Comparison of ENCODE assay signal across 8 mouse cellular contexts in the genomic region with DNA sequence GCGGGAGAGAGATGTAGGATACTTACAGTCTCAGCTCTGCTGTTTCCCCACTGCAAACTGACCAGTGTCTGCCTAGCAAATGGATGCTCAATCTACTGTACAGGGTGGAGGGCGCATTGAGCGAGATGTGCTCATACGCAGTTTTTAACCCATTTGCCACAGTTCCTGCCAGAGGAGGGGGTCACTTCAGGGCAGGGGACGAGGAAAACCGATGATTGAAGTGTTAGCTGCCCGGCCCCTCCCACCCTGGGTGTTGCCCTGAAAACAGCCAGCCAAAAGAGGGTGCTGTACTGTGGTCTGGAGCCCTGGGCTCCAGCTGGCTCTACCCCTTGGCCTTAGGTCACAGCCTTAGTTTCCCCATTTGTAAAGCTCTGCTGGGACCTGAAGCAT. TPM values are rescaled to one million over a fixed set of nuclear protein-coding genes. Genes with fewer than 3 reads are reported as not detected.
DNase-seq lines count a peak whose midpoint lies in the region; ATAC-seq and TF ChIP-seq lines count a peak whose summit lies in the region.

No protein-coding gene starts in this region.

- peak overlapping the region; percentile 64; the same call in 1 of the 2 replicates for H3K4me3 ChIP-seq in forebrain, embryonic 12.5 days (replicated peaks)
- H3K4me3 ChIP-seq in forebrain, embryonic 15.5 days: no peak overlapping the region; the same call in 1 of the 2 replicates
- H3K4me3 ChIP-seq in E14TG2a.4 (replicated peaks; ENCODE audit: low read length): peak overlapping the region; percentile 96
- peak overlapping the region; percentile 69 for H3K4me3 ChIP-seq in heart, postnatal 0 days (ENCODE audit: low read depth, low read length)
- H3K4me3 ChIP-seq in lung, embryonic 15.5 days: peak overlapping the region; percentile 82
- H3K4me3 ChIP-seq in thymus, adult 2 months (ENCODE audit: control insufficient read depth, insufficient read depth, low read length): no peak overlapping the region

- peak overlapping the region; percentile 54 for H3K27ac ChIP-seq in forebrain, embryonic 12.5 days
- H3K27ac ChIP-seq in forebrain, embryonic 15.5 days (replicated peaks): no peak overlapping the region; the same call in 1 of the 2 replicates
- peak overlapping the region; percentile 96 for H3K27ac ChIP-seq in heart, postnatal 0 days (ENCODE audit: low read depth)
- peak overlapping the region; percentile 99 for H3K27ac ChIP-seq in lung, embryonic 15.5 days
- no peak overlapping the region for H3K27ac ChIP-seq in thymus, adult 2 months (ENCODE audit: control insufficient read depth, insufficient read depth, low read length)

- H3K9ac ChIP-seq in forebrain, embryonic 12.5 days: peak overlapping the region; percentile 78; the same call in 1 of the 2 replicates
- no peak overlapping the region for H3K9ac ChIP-seq in forebrain, embryonic 15.5 days (replicated peaks)
- peak overlapping the region; percentile 18; the same call in 1 of the 2 replicates for H3K9ac ChIP-seq in heart, postnatal 0 days (replicated peaks; ENCODE audit: low read depth, low read length)
- peak overlapping the region; percentile 80 for H3K9ac ChIP-seq in lung, embryonic 15.5 days

- no peaks in the 10 kb centered on the region for H3K9me3 ChIP-seq in forebrain, embryonic 12.5 days
- H3K9me3 ChIP-seq in forebrain, embryonic 15.5 days: no peaks in the 10 kb centered on the region
- no peaks in the 10 kb centered on the region for H3K9me3 ChIP-seq in E14TG2a.4 (ENCODE audit: low read length)
- no peaks in the 10 kb centered on the region for H3K9me3 ChIP-seq in heart, postnatal 0 days (replicated peaks; ENCODE audit: control insufficient read depth, low read length)
- no peaks in the 10 kb centered on the region for H3K9me3 ChIP-seq in lung, embryonic 15.5 days

- no peak for ATAC-seq in forebrain, embryonic 12.5 days (ENCODE audit: low FRiP score)
- ATAC-seq in forebrain, embryonic 15.5 days (replicated peaks): no peak
- ATAC-seq in heart, postnatal 0 days (ENCODE audit: insufficient read depth, low read depth): no peak
- peak; percentile 6 for ATAC-seq in lung, embryonic 15.5 days (ENCODE audit: borderline replicate concordance, extremely low read depth, low FRiP score, low TSS enrichment)

- peaks cover 10% of the 10 kb centered on the region for H3K36me3 ChIP-seq in forebrain, embryonic 12.5 days (replicated peaks)
- peaks cover 10% of the 10 kb centered on the region for H3K36me3 ChIP-seq in forebrain, embryonic 15.5 days
- peaks cover 19% of the 10 kb centered on the region for H3K36me3 ChIP-seq in E14TG2a.4 (ENCODE audit: insufficient read depth, low read length)
- H3K36me3 ChIP-seq in heart, postnatal 0 days (replicated peaks; ENCODE audit: control insufficient read depth, insufficient read depth, low read length): peaks cover 9% of the 10 kb centered on the region
- peaks cover 7% of the 10 kb centered on the region for H3K36me3 ChIP-seq in lung, embryonic 15.5 days
- H3K36me3 ChIP-seq in thymus, adult 2 months (ENCODE audit: control insufficient read depth, insufficient read depth, low read length): no peaks in the 10 kb centered on the region

- WGBS in forebrain, embryonic 12.5 days: 25% methylated on average over 7 of the region's 7 CpGs
- 23% methylated on average over 7 of the region's 7 CpGs for WGBS in forebrain, embryonic 15.5 days
- 8% methylated on average over 7 of the region's 7 CpGs for WGBS in heart, postnatal 0 days
- WGBS in lung, embryonic 15.5 days: 1% methylated on average over 7 of the region's 7 CpGs
- 4% methylated on average over 7 of the region's 7 CpGs for WGBS in thymus, adult 2 months

- peaks cover 42% of the 10 kb centered on the region for H3K27me3 ChIP-seq in forebrain, embryonic 12.5 days
- peaks cover 15% of the 10 kb centered on the region for H3K27me3 ChIP-seq in forebrain, embryonic 15.5 days
- peaks cover 31% of the 10 kb centered on the region for H3K27me3 ChIP-seq in E14TG2a.4 (ENCODE audit: insufficient read depth, low read length)
- H3K27me3 ChIP-seq in heart, postnatal 0 days (ENCODE audit: control insufficient read depth, insufficient read depth, low read length): no peaks in the 10 kb centered on the region
- H3K27me3 ChIP-seq in lung, embryonic 15.5 days: 0 out of 2 replicates have a peak, but pooled peaks cover 3% of the 10 kb centered on the region
- peaks cover 5% of the 10 kb centered on the region; the same call in 1 of the 2 replicates for H3K27me3 ChIP-seq in thymus, adult 2 months (ENCODE audit: control insufficient read depth, insufficient read depth, low read length)

- TF ChIP-seq POLR2A in thymus, adult 2 months (IDR thresholded peaks at IDR 0.05; ENCODE audit: control insufficient read depth, extremely low read depth, insufficient read depth, low read length, poor library complexity): no peak

- H3K4me1 ChIP-seq in forebrain, embryonic 12.5 days: peaks cover 44% of the 10 kb centered on the region
- H3K4me1 ChIP-seq in forebrain, embryonic 15.5 days: peaks cover 41% of the 10 kb centered on the region
- peaks cover 67% of the 10 kb centered on the region for H3K4me1 ChIP-seq in E14TG2a.4 (replicated peaks; ENCODE audit: low read depth, low read length)
- peaks cover 48% of the 10 kb centered on the region for H3K4me1 ChIP-seq in heart, postnatal 0 days (ENCODE audit: control insufficient read depth, insufficient read depth)
- H3K4me1 ChIP-seq in lung, embryonic 15.5 days: peaks cover 56% of the 10 kb centered on the region
- H3K4me1 ChIP-seq in thymus, adult 2 months (replicated peaks; ENCODE audit: control insufficient read depth, insufficient read depth, low read length): peaks cover 42% of the 10 kb centered on the region

- peak overlapping the region; percentile 91 for H3K4me2 ChIP-seq in forebrain, embryonic 12.5 days
- H3K4me2 ChIP-seq in forebrain, embryonic 15.5 days (replicated peaks): no peak overlapping the region
- peak overlapping the region; percentile 93 for H3K4me2 ChIP-seq in heart, postnatal 0 days (ENCODE audit: low read depth, low read length)
- H3K4me2 ChIP-seq in lung, embryonic 15.5 days: peak overlapping the region; percentile 87

- DNase-seq in heart, postnatal 0 days (ENCODE audit: low spot score): no peak
- no peak for DNase-seq in right cerebral cortex, adult 2 months (ENCODE audit: low spot score in 2 of 2)
- no peak for DNase-seq in testis, postnatal 10 days (ENCODE audit: low spot score)
- no peak for DNase-seq in thymus, adult 2 months

- TF ChIP-seq CTCF in E14TG2a.4 (conservative IDR thresholded peaks at IDR 0.05; ENCODE audit: low read length): no peak
- TF ChIP-seq CTCF in heart, postnatal 0 days (IDR thresholded peaks at IDR 0.05; ENCODE audit: low read depth): no peak
- TF ChIP-seq CTCF in thymus, adult 2 months (IDR thresholded peaks at IDR 0.05; ENCODE audit: borderline replicate concordance, control insufficient read depth, extremely low read depth, insufficient read depth, low read length, poor library complexity): no peak

- TF ChIP-seq EP300 in heart, postnatal 0 days (IDR thresholded peaks at IDR 0.05; ENCODE audit: low read depth): no peak

RNA-seq across cellular contexts. Expression of gene Tspan4, which starts 1.9 kb away (rescaled TPM):
- polyA plus RNA-seq in forebrain, embryonic 12.5 days (2016; fragmentation: Nextera tagmentation; extraction: Ambion mirVana): 18.8 and 24.2 TPM in 2 replicates
- 25.6 and 27.3 TPM in 2 replicates for polyA plus RNA-seq in forebrain, embryonic 15.5 days (2015; fragmentation: Nextera tagmentation; extraction: Ambion mirVana)
- 84.2 and 87.8 TPM in 2 replicates for total RNA-seq in heart, postnatal 0 days (2014; rRNA removed; ENCODE audit: low replicate concordance)
- polyA plus RNA-seq in heart, postnatal 0 days (2015; fragmentation: Nextera tagmentation; extraction: Ambion mirVana): 72.2 and 72.3 TPM in 2 replicates
- polyA plus RNA-seq in lung, embryonic 15.5 days (2015; fragmentation: Nextera tagmentation; extraction: Ambion mirVana): 96.9 and 100 TPM in 2 replicates
- 36.9 and 45.1 TPM in 2 replicates for polyA plus RNA-seq in thymus, adult 2 months (2012; rRNA removed)

RNA-seq across cellular contexts. Expression of gene Polr2l, which starts 2.0 kb away (rescaled TPM):
- polyA plus RNA-seq in forebrain, embryonic 12.5 days (2016; fragmentation: Nextera tagmentation; extraction: Ambion mirVana): 69.8 and 78.4 TPM in 2 replicates
- polyA plus RNA-seq in forebrain, embryonic 15.5 days (2015; fragmentation: Nextera tagmentation; extraction: Ambion mirVana): 68.3 and 73.2 TPM in 2 replicates
- 17.4 and 32.3 TPM in 2 replicates for total RNA-seq in heart, postnatal 0 days (2014; rRNA removed; ENCODE audit: low replicate concordance)
- 77.6 and 81.3 TPM in 2 replicates for polyA plus RNA-seq in heart, postnatal 0 days (2015; fragmentation: Nextera tagmentation; extraction: Ambion mirVana)
- polyA plus RNA-seq in lung, embryonic 15.5 days (2015; fragmentation: Nextera tagmentation; extraction: Ambion mirVana): 66.9 and 69.2 TPM in 2 replicates
- polyA plus RNA-seq in thymus, adult 2 months (2012; rRNA removed): 31.1 and 39.3 TPM in 2 replicates

RNA-seq across cellular contexts. Expression of gene Cd151, which starts 9.8 kb away (rescaled TPM):
- polyA plus RNA-seq in forebrain, embryonic 12.5 days (2016; fragmentation: Nextera tagmentation; extraction: Ambion mirVana): 13.9 and 18.2 TPM in 2 replicates
- polyA plus RNA-seq in forebrain, embryonic 15.5 days (2015; fragmentation: Nextera tagmentation; extraction: Ambion mirVana): 15.9 and 18.6 TPM in 2 replicates
- 288 and 323 TPM in 2 replicates for total RNA-seq in heart, postnatal 0 days (2014; rRNA removed; ENCODE audit: low replicate concordance)
- 37.8 and 39.7 TPM in 2 replicates for polyA plus RNA-seq in heart, postnatal 0 days (2015; fragmentation: Nextera tagmentation; extraction: Ambion mirVana)
- polyA plus RNA-seq in lung, embryonic 15.5 days (2015; fragmentation: Nextera tagmentation; extraction: Ambion mirVana): 24.4 and 30.7 TPM in 2 replicates
- polyA plus RNA-seq in thymus, adult 2 months (2012; rRNA removed): 132 and 186 TPM in 2 replicates

RNA-seq across cellular contexts. Expression of gene Cracr2b, which starts 16.1 kb away (rescaled TPM):
- 4.0 and 4.3 TPM in 2 replicates for polyA plus RNA-seq in forebrain, embryonic 12.5 days (2016; fragmentation: Nextera tagmentation; extraction: Ambion mirVana)
- polyA plus RNA-seq in forebrain, embryonic 15.5 days (2015; fragmentation: Nextera tagmentation; extraction: Ambion mirVana): 5.0 and 8.5 TPM in 2 replicates
- 6.2 and 134 TPM in 2 replicates for total RNA-seq in heart, postnatal 0 days (2014; rRNA removed; ENCODE audit: low replicate concordance)
- 23.9 and 24.2 TPM in 2 replicates for polyA plus RNA-seq in heart, postnatal 0 days (2015; fragmentation: Nextera tagmentation; extraction: Ambion mirVana)
- polyA plus RNA-seq in lung, embryonic 15.5 days (2015; fragmentation: Nextera tagmentation; extraction: Ambion mirVana): 35.6 and 40.8 TPM in 2 replicates
- polyA plus RNA-seq in thymus, adult 2 months (2012; rRNA removed): 10.0 and 14.9 TPM in 2 replicates

RNA-seq across cellular contexts. Expression of gene Pnpla2, which starts 22.0 kb away (rescaled TPM):
- polyA plus RNA-seq in forebrain, embryonic 12.5 days (2016; fragmentation: Nextera tagmentation; extraction: Ambion mirVana): 16.2 and 18.3 TPM in 2 replicates
- polyA plus RNA-seq in forebrain, embryonic 15.5 days (2015; fragmentation: Nextera tagmentation; extraction: Ambion mirVana): 21.5 and 22.0 TPM in 2 replicates
- 47.9 and 63.8 TPM in 2 replicates for total RNA-seq in heart, postnatal 0 days (2014; rRNA removed; ENCODE audit: low replicate concordance)
- polyA plus RNA-seq in heart, postnatal 0 days (2015; fragmentation: Nextera tagmentation; extraction: Ambion mirVana): 157 and 159 TPM in 2 replicates
- polyA plus RNA-seq in lung, embryonic 15.5 days (2015; fragmentation: Nextera tagmentation; extraction: Ambion mirVana): 35.9 and 41.6 TPM in 2 replicates
- polyA plus RNA-seq in thymus, adult 2 months (2012; rRNA removed): 256 and 296 TPM in 2 replicates

Comparison
In these comparisons a context has a peak if more than half of its experiments do, and no peak if none do; other contexts are left out.
1. H3K27ac ChIP-seq: peak in forebrain, embryonic 12.5 days (single experiment), heart, postnatal 0 days (single experiment) and lung, embryonic 15.5 days (single experiment); none in forebrain, embryonic 15.5 days (single experiment) and thymus, adult 2 months (single experiment).
2. H3K4me3 ChIP-seq: peak in forebrain, embryonic 12.5 days (single experiment), E14TG2a.4 (single experiment), heart, postnatal 0 days (single experiment) and lung, embryonic 15.5 days (single experiment); none in forebrain, embryonic 15.5 days (single experiment) and thymus, adult 2 months (single experiment).